Mouse (Mus musculus) embryonic facial prominence, embryonic 10.5 days (tissue): ENCODE results near the gene Capn12. TPM values are rescaled to one million over a fixed set of nuclear protein-coding genes. Genes with fewer than 3 reads are reported as not detected.

Experiments used
- DNase-seq: peaks from one replicate; pipeline ENCODE4 v3.0.0-alpha.2; 2017; ENCODE audit warnings: low spot score
- H3K27ac ChIP-seq: fragments of 300-500 bp; sonication (generic); replicated peaks from 2 replicates; pipeline ENCODE4 v1.5.1; 2016; ENCODE audit warnings: mild to moderate bottlenecking
- H3K27me3 ChIP-seq: fragments of 300-500 bp; sonication (generic); replicated peaks from 2 replicates; pipeline ENCODE4 v1.6.1; 2016; ENCODE audit warnings: low read depth, mild to moderate bottlenecking; ENCODE audit not compliant: poor library complexity, severe bottlenecking
- H3K36me3 ChIP-seq: fragments of 300-500 bp; sonication (generic); replicated peaks from 2 replicates; pipeline ENCODE4 v1.6.1; 2016; ENCODE audit warnings: mild to moderate bottlenecking, moderate library complexity
- H3K4me1 ChIP-seq: fragments of 300-500 bp; sonication (generic); 2 replicates; pipeline ENCODE4 v1.6.1; 2016
- H3K4me3 ChIP-seq: fragments of 300-500 bp; sonication (generic); 2 replicates; pipeline ENCODE4 v1.5.1; 2016; ENCODE audit warnings: mild to moderate bottlenecking, moderate library complexity
- H3K9me3 ChIP-seq: fragments of 300-500 bp; sonication (generic); 2 replicates; pipeline ENCODE4 v1.6.1; 2016; ENCODE audit warnings: mild to moderate bottlenecking
- WGBS: fragments of 180-500 bp; shearing (Covaris S2); methylation state at CpG from one replicate; pipeline ENCODE4 v1.1.7; 2016; 5-methylcytosine and 5-hydroxymethylcytosine counted together
- polyA plus RNA-seq: library from polyadenylated mRNA; unstranded; fragments of >200 nt; fragmentation: Nextera tagmentation; extraction: Ambion mirVana; gene quantifications from 2 replicates; pipeline ENCODE4 v1.2.1, GENCODE M21; 2016

Gene Capn12
- polyA plus RNA-seq, result 0.44 and 0.55 TPM in 2 replicates

DNA sequence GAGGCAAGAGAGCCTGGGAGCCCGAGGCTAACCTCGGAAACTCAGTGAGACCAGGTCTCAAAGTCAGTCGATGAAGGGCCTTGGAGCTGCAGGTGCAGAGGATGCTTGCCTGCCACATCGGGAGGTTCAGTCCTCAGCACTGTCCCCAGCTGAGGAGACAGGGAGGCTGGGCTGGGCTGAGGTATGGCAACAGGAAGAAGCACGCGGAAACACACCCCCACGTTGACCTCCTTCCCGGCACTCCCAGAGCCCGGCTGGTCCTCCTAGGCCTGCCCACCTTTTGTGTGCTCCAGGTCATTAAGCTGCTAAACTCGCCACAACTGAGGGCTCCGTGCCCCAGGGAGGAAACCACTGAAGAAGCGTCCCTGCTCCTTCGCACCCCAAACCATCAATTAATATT lies at the start of gene Capn12:
TSS of gene Capn12 (plus strand) at position 224 of the 400 bp plus-strand sequence.
- 41% methylated on average over 13 of the region's 13 CpGs for WGBS
- Histone ChIP-seq H3K27ac (peak within 1 kb of the TSS; percentile 54), H3K27me3 (peaks cover 7% of the 10 kb centered on the region; the same call in 1 of the 2 replicates), H3K4me1 (peaks cover 21% of the 10 kb centered on the region), H3K9me3 (no peaks in the 10 kb centered on the region), H3K4me3 (no peak within 1 kb of the TSS), H3K36me3 (no peaks in the 10 kb centered on the region)
- no peak for DNase-seq

- H3K27ac ChIP-seq, result no peak overlapping the region
- DNase-seq, result no peak
- no peaks in the 10 kb centered on the region for H3K27me3 ChIP-seq
- H3K9me3 ChIP-seq, result 0 out of 2 replicates have a peak, but pooled peaks cover 4% of the 10 kb centered on the region
- no peaks in the 10 kb centered on the region for H3K4me1 ChIP-seq
- WGBS, result 74% methylated on average over 6 of the region's 6 CpGs
- H3K36me3 ChIP-seq, result peaks cover 32% of the 10 kb centered on the region
- no peak overlapping the region for H3K4me3 ChIP-seq
Observed at GRCm38 (mm10) chr7:28832137-28832536, 49.1 kb upstream of the Capn12 start.

DNA sequence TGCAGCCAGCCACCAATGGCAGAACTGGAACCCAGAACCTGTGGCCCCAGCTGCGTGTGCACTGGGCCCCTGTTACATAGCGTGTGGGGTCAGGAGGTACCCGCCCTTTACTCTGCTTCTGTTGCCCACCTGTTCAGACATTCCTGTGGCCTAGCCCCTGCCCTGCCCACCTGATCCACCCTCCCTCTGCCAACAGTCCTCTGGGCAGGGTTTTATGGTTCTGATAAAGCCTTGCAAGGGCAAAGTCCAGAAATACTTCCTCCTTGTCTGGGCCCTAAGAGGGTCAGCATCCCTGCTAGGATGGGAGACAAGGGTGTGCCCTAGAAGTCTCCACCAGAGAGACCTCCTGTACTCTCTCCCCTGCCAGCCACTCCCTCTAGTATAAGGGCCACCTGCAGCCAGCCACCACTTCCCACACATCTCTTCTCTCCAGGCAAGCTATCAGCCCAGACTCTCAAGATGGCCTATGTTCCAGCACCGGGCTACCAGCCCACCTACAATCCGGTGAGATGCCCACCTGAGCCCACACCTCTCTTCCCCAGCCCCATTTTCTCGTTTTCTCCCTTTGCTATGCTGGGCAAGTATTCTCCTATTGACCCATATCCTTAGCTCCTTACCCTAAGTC lies 47.4 kb upstream of the Capn12 start, which contains the start of gene Lgals4:
TSS of gene Lgals4 (plus strand) at position 132 of the 625 bp plus-strand sequence.
- 80% methylated on average over 6 of the region's 6 CpGs for WGBS
- 0 out of 2 replicates have a peak, but pooled peaks cover 4% of the 10 kb centered on the region for H3K9me3 ChIP-seq
- no peak within 1 kb of the TSS for H3K4me3 ChIP-seq
- no peak for DNase-seq
- H3K27me3 ChIP-seq, result no peaks in the 10 kb centered on the region
- no peak within 1 kb of the TSS for H3K27ac ChIP-seq
- no peaks in the 10 kb centered on the region for H3K4me1 ChIP-seq
- peaks cover 30% of the 10 kb centered on the region for H3K36me3 ChIP-seq

- WGBS, result 84% methylated on average over 5 of the region's 5 CpGs
- H3K36me3 ChIP-seq, result peaks cover 4% of the 10 kb centered on the region
- DNase-seq, result no peak
- H3K4me3 ChIP-seq, result no peak overlapping the region
- H3K27ac ChIP-seq, result no peak overlapping the region
- no peaks in the 10 kb centered on the region for H3K27me3 ChIP-seq
- no peaks in the 10 kb centered on the region for H3K4me1 ChIP-seq
- no peaks in the 10 kb centered on the region for H3K9me3 ChIP-seq
Observed at GRCm38 (mm10) chr7:28836936-28837335, 44.3 kb upstream of the Capn12 start.

DNA sequence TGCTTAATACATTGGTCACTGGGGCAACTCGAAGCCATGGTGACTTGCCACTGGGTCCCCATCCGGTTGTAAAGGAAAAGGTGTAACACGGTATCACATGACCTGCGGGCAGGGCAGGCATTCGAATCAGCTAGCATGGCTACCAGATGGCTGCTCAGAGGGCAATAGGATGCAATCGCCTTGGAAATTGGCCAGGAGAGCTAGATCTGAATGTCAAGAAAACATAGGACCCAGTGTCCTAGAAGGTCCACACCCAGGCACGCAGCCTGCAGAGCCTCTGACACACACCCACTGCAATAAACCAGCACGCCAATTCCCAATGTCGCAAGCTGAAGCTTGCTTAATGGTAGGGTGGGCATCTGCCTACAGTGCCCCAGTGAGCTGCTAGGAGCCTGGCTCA lies 42.9 kb upstream of the Capn12 start:
- DNase-seq, result no peak
- H3K27me3 ChIP-seq, result no peaks in the 10 kb centered on the region
- no peaks in the 10 kb centered on the region for H3K36me3 ChIP-seq
- 85% methylated on average over 9 of the region's 9 CpGs for WGBS
- no peak overlapping the region for H3K4me3 ChIP-seq
- H3K4me1 ChIP-seq, result no peaks in the 10 kb centered on the region
- H3K27ac ChIP-seq, result no peak overlapping the region
- no peaks in the 10 kb centered on the region for H3K9me3 ChIP-seq

DNA sequence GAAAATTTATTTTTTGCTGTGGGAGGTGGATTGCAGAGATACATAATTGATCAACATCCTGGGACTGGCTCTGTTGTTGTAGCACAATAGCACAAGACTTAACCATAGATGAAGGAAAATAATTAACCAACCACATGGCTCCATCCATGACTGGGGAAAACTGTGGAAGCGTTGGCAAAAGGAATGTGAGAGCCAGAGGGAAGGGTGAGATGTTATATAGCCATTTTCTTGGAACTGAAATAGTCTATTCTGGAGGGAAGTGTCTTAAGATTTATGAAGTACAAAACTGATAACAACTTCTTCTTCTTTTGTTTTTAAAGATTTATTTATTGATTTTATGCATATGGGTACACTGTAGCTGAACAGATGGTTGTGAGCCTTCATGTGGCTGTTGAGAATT lies 33.9 kb upstream of the Capn12 start:
- Histone ChIP-seq H3K36me3 (no peaks in the 10 kb centered on the region), H3K4me1 (peaks cover 10% of the 10 kb centered on the region), H3K27me3 (no peaks in the 10 kb centered on the region), H3K4me3 (no peak overlapping the region), H3K27ac (no peak overlapping the region), H3K9me3 (0 out of 2 replicates have a peak, but pooled peaks cover 3% of the 10 kb centered on the region)
- WGBS, result 89% methylated on average over 1 of the region's 1 CpGs
- no peak for DNase-seq

- Histone ChIP-seq H3K36me3 (no peaks in the 10 kb centered on the region), H3K4me1 (peaks cover 10% of the 10 kb centered on the region), H3K27ac (peak overlapping the region; percentile 60), H3K4me3 (no peak overlapping the region), H3K27me3 (no peaks in the 10 kb centered on the region), H3K9me3 (0 out of 2 replicates have a peak, but pooled peaks cover 7% of the 10 kb centered on the region)
- peak; percentile 52 for DNase-seq
- WGBS, result 42% methylated on average over 1 of the region's 1 CpGs
Observed at GRCm38 (mm10) chr7:28849700-28850236, 31.5 kb upstream of the Capn12 start.

DNA sequence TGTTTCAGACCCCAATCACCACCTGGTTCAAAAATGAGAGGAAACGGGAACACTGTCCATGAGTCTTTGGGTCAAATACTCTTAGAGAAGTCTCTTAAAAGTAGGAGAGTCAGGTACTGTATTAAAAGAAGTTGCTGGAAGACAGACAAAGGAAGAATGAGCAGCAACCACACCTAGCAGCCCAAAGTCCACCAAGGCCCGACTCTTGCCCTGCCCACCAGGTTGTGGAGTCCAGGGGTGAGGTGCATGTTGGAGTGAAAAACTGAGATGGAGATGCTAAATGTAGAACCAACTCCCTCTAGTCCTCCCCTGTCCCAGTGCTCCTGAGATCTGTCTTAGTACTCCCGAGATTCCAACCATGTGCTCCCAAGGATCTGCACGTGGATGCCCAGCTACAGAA lies 30.6 kb upstream of the Capn12 start:
- Histone ChIP-seq H3K4me1 (peaks cover 10% of the 10 kb centered on the region), H3K27ac (no peak overlapping the region), H3K4me3 (no peak overlapping the region), H3K36me3 (no peaks in the 10 kb centered on the region), H3K9me3 (0 out of 2 replicates have a peak, but pooled peaks cover 7% of the 10 kb centered on the region), H3K27me3 (no peaks in the 10 kb centered on the region)
- 89% methylated on average over 4 of the region's 4 CpGs for WGBS
- no peak for DNase-seq

DNA sequence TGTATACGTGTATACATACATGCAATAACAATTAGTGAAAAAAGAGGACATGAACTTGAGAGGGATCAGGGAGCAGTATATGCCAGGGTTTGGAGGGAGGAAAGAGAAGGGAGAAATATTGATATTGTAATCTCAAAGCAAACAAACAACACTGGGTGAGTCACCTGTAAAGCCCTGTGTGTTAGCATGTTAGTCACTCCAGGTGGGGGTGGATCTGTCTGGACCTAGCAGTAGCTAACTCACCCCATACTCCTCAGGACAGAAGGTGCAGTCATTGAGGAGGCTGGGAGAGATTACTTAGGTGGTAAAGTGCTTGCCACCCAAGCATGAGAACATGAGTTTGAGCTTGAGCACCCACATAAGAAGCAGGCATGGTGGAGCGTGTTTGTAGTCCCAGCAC lies 21.3 kb upstream of the Capn12 start:
- WGBS, result 89% methylated on average over 2 of the region's 2 CpGs
- DNase-seq, result no peak

GRCm38 (mm10) chr7:28860898-28861297 lies 20.3 kb upstream of the Capn12 start:
- WGBS, result 82% methylated on average over 6 of the region's 6 CpGs

More for the DNA sequence above, 21.3 kb upstream of the Capn12 start:
- H3K9me3 ChIP-seq, result no peaks in the 10 kb centered on the region
- H3K27me3 ChIP-seq, result no peaks in the 10 kb centered on the region; the same call in 1 of the 2 replicates
- H3K36me3 ChIP-seq, result no peaks in the 10 kb centered on the region
- no peak overlapping the region for H3K27ac ChIP-seq
- H3K4me1 ChIP-seq, result peaks cover 12% of the 10 kb centered on the region
- H3K4me3 ChIP-seq, result no peak overlapping the region

GRCm38 (mm10) chr7:28862817-28863499 lies 18.3 kb upstream of the Capn12 start:
- no peaks in the 10 kb centered on the region for H3K9me3 ChIP-seq
- WGBS, result 81% methylated on average over 15 of the region's 15 CpGs
- H3K36me3 ChIP-seq, result no peaks in the 10 kb centered on the region
- H3K4me3 ChIP-seq, result no peak overlapping the region
- no peak for DNase-seq
- no peak overlapping the region for H3K27ac ChIP-seq
- peaks cover 26% of the 10 kb centered on the region for H3K4me1 ChIP-seq
- no peaks in the 10 kb centered on the region; the same call in none of the 2 replicates for H3K27me3 ChIP-seq

More at GRCm38 (mm10) chr7:28860898-28861297, 20.3 kb upstream of the Capn12 start:
- H3K27me3 ChIP-seq, result no peaks in the 10 kb centered on the region; the same call in none of the 2 replicates
- H3K4me1 ChIP-seq, result peaks cover 16% of the 10 kb centered on the region
- H3K27ac ChIP-seq, result no peak overlapping the region
- no peaks in the 10 kb centered on the region for H3K36me3 ChIP-seq
- no peak for DNase-seq
- no peak overlapping the region for H3K4me3 ChIP-seq
- H3K9me3 ChIP-seq, result no peaks in the 10 kb centered on the region

DNA sequence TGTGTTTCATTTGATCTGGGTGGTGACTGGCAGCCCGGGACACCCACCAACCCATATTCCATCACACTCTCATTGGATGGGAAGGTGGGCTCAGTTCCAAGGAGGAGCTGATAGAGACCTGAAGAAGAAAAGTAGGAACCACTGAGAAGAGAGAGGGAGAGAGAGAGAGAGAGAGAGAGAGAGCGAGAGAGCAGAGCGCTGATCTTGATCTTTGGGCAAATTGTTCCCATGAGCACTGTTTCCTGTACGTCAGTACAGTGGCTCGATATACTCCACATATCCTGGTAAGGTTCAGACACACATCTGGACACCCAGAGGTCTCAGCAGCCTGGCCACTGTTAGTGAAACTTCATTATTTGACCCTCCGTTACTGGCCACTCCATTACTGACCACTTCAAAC lies 17.7 kb upstream of the Capn12 start, which contains the start of gene Lgals7:
TSS of gene Lgals7 (plus strand) at position 314 of the 400 bp plus-strand sequence.
- DNase-seq, result no peak
- Histone ChIP-seq H3K4me1 (peaks cover 26% of the 10 kb centered on the region), H3K27me3 (no peaks in the 10 kb centered on the region; the same call in none of the 2 replicates), H3K9me3 (no peaks in the 10 kb centered on the region), H3K27ac (no peak within 1 kb of the TSS; the same call in 1 of the 2 replicates), H3K36me3 (no peaks in the 10 kb centered on the region), H3K4me3 (no peak within 1 kb of the TSS)
- WGBS, result 79% methylated on average over 6 of the region's 6 CpGs
